Mouse (Mus musculus): Measurements from ENCODE around the gene Bdnf. TPM values are rescaled to one million over a fixed set of nuclear protein-coding genes. Genes with fewer than 3 reads are reported as not detected.

The Bdnf gene
- total and polyA plus RNA-seq, 3 experiments = 0.04 TPM; not detected in 2

DNA sequence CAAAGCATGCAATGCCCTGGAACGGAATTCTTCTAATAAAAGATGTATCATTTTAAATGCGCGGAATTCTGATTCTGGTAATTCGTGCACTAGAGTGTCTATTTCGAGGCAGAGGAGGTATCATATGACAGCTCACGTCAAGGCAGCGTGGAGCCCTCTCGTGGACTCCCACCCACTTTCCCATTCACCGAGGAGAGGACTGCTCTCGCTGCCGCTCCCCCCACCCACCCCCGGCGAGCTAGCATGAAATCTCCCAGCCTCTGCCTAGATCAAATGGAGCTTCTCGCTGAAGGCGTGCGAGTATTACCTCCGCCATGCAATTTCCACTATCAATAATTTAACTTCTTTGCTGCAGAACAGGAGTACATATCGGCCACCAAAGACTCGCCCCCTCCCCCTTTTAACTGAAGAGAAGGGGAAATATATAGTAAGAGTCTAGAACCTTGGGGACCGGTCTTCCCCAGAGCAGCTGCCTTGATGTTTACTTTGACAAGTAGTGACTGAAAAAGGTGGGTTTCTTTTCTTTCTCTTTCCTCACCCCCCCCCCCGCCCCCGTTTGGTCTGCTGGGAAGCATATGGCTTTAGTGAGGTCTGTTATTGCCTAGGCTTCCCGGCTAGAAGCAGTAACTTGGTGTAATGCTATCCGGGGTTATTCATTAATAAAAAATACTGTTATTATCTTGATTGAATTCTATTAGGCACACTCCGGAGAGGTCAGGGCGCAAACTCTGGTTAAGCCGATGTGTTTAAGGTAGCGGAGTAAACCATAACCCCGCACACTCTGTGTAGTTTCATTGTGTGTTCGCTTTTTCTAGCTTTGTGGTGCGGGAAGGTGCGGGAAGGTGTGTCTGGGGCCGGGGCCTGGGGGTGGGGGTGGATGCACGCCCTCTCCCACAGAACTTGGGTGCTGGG lies 18.0 kb downstream of the Bdnf start:
- TF ChIP-seq ZNF384 (IDR thresholded peaks at IDR 0.05; ENCODE audit: low read depth, low read length) (no peak), MYC (IDR thresholded peaks at IDR 0.05; ENCODE audit: low read depth, low read length) (no peak), CHD1 (IDR thresholded peaks at IDR 0.05; ENCODE audit: low read depth, low read length) (no peak), KAT2A (IDR thresholded peaks at IDR 0.05; ENCODE audit: insufficient replicate concordance, low read length) (no peak), ETS1 (conservative IDR thresholded peaks at IDR 0.05; ENCODE audit: low read depth, low read length) (no peak), TCF12 (IDR thresholded peaks at IDR 0.05; ENCODE audit: low read depth, low read length) (no peak), NELFE (IDR thresholded peaks at IDR 0.05; ENCODE audit: low read depth, low read length) (no peak), JUN (IDR thresholded peaks at IDR 0.05; ENCODE audit: insufficient read depth, low read depth, low read length) (no peak), PAX5 (IDR thresholded peaks at IDR 0.05; ENCODE audit: low read length) (no peak), GABPA (IDR thresholded peaks at IDR 0.05; ENCODE audit: insufficient replicate concordance, low read depth, low read length) (no peak), EP300 (IDR thresholded peaks at IDR 0.05; ENCODE audit: low read length) (no peak)
- dilution Hi-C loops (cut with MboI; ENCODE audit: extremely low pct_ligation_motif_present, extremely low pct_unique_long_range_greater_than_20kb, low sequenced_read_pairs) = no loop called here

DNA sequence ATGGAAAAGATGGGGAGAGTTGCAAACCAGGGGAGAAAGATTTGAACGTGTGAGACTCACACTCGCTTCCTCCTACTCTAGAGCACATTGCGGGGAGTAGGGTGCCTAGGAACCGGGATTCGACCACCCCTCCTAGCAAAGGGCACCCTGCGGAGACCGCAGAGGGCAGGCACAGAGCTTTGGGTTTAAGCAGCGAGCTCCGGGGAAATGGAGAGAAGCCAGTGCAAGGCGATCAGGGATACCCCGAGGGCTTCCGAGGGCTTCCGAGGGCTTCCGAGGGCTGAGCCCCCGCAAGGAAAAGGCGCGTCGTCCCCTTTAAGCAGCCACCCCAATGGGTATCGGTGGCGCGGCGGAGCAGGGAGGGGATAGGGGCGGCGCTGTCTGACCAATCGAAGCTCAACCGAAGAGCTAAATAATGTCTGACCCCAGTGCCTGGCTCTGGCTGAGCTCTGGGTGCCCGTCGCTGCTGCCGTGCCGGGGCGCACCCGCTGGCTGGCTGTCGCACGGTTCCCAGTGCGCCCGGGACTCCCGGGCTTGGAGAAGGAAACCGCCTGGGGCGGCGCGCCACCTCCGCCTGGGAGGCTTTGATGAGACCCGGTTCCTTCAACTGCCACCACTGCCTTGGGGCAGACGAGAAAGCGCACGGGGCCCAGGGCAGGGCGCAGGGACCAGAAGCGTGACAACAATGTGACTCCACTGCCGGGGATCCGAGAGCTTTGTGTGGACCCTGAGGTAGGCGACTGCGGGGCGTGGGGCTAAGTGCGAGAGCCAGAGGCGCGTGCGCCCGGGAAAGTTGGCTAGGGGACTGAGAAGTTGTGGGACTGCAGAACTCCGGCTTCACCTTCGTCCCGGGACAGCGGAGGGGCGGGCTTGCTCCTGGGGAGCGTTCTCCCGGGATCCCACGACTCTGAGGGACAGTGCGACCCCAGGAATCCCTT lies 18.9 kb downstream of the Bdnf start:
- H3K27ac ChIP-seq (ENCODE audit: insufficient read depth, low read depth) = no peak overlapping the region
- no peak for DNase-seq (ENCODE audit: extremely low read depth)
- no peaks in the 10 kb centered on the region for H3K79me2 ChIP-seq (replicated peaks; ENCODE audit: control insufficient read depth, extremely low read depth, insufficient read depth, poor library complexity, severe bottlenecking)
- TF ChIP-seq MXI1 (IDR thresholded peaks at IDR 0.05; ENCODE audit: low read depth, low read length) (no peak), E2F4 (IDR thresholded peaks at IDR 0.05; ENCODE audit: insufficient replicate concordance, low read depth, low read length) (no peak)
- H3K9me3 ChIP-seq (replicated peaks; ENCODE audit: low read length) = no peaks in the 10 kb centered on the region
- dilution Hi-C loops (cut with MboI; ENCODE audit: extremely low pct_ligation_motif_present, extremely low pct_unique_long_range_greater_than_20kb, low sequenced_read_pairs) = no loop called here
- in situ Hi-C loops (cut with MboI; ENCODE audit: low pct_ligation_motif_present, low pct_unique_long_range_greater_than_20kb, low sequenced_read_pairs) = loop anchor here (25.0 kb wide), 2 partner anchors 806 to 981 kb away; no protein-coding TSS in a partner anchor
- no peak overlapping the region for H3K4me3 ChIP-seq (replicated peaks in 1 of 3; ENCODE audit: low read depth in 2 of 3, low read length in 2 of 3, poor library complexity in 1 of 3)
- no peak overlapping the region for H3K9ac ChIP-seq (ENCODE audit: insufficient read depth, low read depth)
- no peak overlapping the region for H3K4me2 ChIP-seq (ENCODE audit: insufficient read depth, low read depth, poor library complexity, severe bottlenecking)
- H3K36me3 ChIP-seq (replicated peaks in 1 of 2; ENCODE audit: control insufficient read depth in 1 of 2, insufficient read depth in 1 of 2, low read length in 1 of 2) = no peaks in the 10 kb centered on the region
- no peaks in the 10 kb centered on the region for H3K27me3 ChIP-seq (replicated peaks)
- peaks cover 0 to 14% of the 10 kb centered on the region in 2 experiments; a peak in 2 of 4 replicates for H3K4me1 ChIP-seq (ENCODE audit: control insufficient read depth in 1 of 2, insufficient read depth in 2 of 2)

More for the DNA sequence above, 18.0 kb downstream of the Bdnf start:
- Histone ChIP-seq H3K79me2 (replicated peaks; ENCODE audit: control insufficient read depth, extremely low read depth, insufficient read depth, poor library complexity, severe bottlenecking) (no peaks in the 10 kb centered on the region), H3K4me3 (replicated peaks in 1 of 3; ENCODE audit: low read depth in 2 of 3, low read length in 2 of 3, poor library complexity in 1 of 3) (no peak overlapping the region), H3K4me1 (ENCODE audit: control insufficient read depth in 1 of 2, insufficient read depth in 2 of 2) (peaks cover 0 to 14% of the 10 kb centered on the region in 2 experiments; a peak in 2 of 4 replicates), H3K4me2 (ENCODE audit: insufficient read depth, low read depth, poor library complexity, severe bottlenecking) (no peak overlapping the region), H3K9me3 (replicated peaks; ENCODE audit: low read length) (no peaks in the 10 kb centered on the region), H3K36me3 (replicated peaks in 1 of 2; ENCODE audit: control insufficient read depth in 1 of 2, insufficient read depth in 1 of 2, low read length in 1 of 2) (no peaks in the 10 kb centered on the region), H3K9ac (ENCODE audit: insufficient read depth, low read depth) (no peak overlapping the region), H3K27ac (ENCODE audit: insufficient read depth, low read depth) (no peak overlapping the region), H3K27me3 (replicated peaks) (no peaks in the 10 kb centered on the region)
- DNase-seq (ENCODE audit: extremely low read depth) = no peak
- in situ Hi-C loops (cut with MboI; ENCODE audit: low pct_ligation_motif_present, low pct_unique_long_range_greater_than_20kb, low sequenced_read_pairs) = loop anchor here (25.0 kb wide), 2 partner anchors 805 to 980 kb away; no protein-coding TSS in a partner anchor
